In the genomic region with DNA sequence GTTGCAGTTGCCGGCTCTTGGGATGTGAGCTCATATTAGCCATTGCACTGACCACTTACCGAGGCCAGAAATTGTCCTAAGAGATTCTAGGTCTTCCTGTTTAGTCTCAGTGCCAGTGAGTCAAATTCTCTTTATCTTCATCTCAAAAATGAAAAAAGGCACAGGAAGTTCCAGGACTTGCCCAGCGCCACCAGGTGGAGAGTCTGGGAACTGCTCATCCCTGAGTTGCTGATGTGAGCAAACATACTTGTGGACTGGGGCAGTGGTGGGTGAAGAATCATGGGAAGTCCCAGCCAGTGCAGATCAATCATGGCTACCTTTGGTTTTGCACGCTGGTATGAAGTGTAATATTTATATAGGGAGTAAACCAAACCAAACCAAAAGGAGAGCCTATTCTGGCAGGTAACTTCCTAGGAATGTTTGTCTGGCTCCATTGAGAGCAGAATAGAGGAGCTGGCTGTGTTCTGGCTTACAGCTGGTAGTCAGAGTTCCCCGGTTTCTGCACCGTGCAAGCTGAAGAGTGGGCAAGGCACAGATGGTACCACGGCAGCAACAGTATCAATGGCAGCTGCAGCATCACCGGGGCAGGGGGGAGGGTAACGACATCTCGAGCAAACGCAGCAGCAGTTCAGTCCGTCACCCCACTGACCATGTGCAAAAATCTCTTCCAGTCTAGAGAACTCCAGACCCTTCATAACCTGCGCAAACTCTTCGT, we compare ENCODE assay signal across 9 mouse cellular contexts. TPM values are rescaled to one million over a fixed set of nuclear protein-coding genes. Genes with fewer than 3 reads are reported as not detected.
DNase-seq lines count a peak whose midpoint lies in the region; ATAC-seq lines count a peak whose summit lies in the region.
"Had no signal": no experiment of that assay in that cellular context is flagged by ENCODE, and none has a peak within 500 bp of the region (broad histone marks: within the 10 kb centered on the region; RNA-seq: fewer than 3 reads in every experiment).

No protein-coding gene starts in this region.

- H3K4me1 ChIP-seq in intestine, embryonic 14.5 days (replicated peaks; ENCODE audit: control insufficient read depth, insufficient read depth, low read length) = peaks cover 16% of the 10 kb centered on the region
- peaks cover 4% of the 10 kb centered on the region for H3K4me1 ChIP-seq in intestine, embryonic 16.5 days (ENCODE audit: control insufficient read depth, insufficient read depth, low read length)

- H3K9me3 ChIP-seq in intestine, embryonic 14.5 days (ENCODE audit: control insufficient read depth, low read length) = no peaks in the 10 kb centered on the region
- no peaks in the 10 kb centered on the region for H3K9me3 ChIP-seq in intestine, embryonic 16.5 days (ENCODE audit: control insufficient read depth, low read length)
- H3K9me3 ChIP-seq: embryonic facial prominence, embryonic 13.5 days had no signal

- no peaks in the 10 kb centered on the region for H3K27me3 ChIP-seq in intestine, embryonic 14.5 days (replicated peaks; ENCODE audit: control insufficient read depth, insufficient read depth, low read length)
- H3K27me3 ChIP-seq in intestine, embryonic 16.5 days (replicated peaks; ENCODE audit: control insufficient read depth, insufficient read depth, low read length) = no peaks in the 10 kb centered on the region
- H3K27me3 ChIP-seq: embryonic facial prominence, embryonic 13.5 days had no signal

- ATAC-seq in intestine, embryonic 14.5 days (replicated peaks; ENCODE audit: low FRiP score, low TSS enrichment, low read depth) = no peak
- ATAC-seq in intestine, embryonic 16.5 days = no peak
- no peak for ATAC-seq in erythroblast, adult 5-6 weeks (replicated peaks; ENCODE audit: low FRiP score, poor library complexity, severe bottlenecking)

- peak; percentile 68 for DNase-seq in intestine, embryonic 14.5 days (ENCODE audit: low spot score)
- DNase-seq in urinary bladder, postnatal 14 days (ENCODE audit: low spot score) = peak; percentile 24
- no peak for DNase-seq in urinary bladder, postnatal 25 days (ENCODE audit: low spot score)
- peak; percentile 62 to 76 for DNase-seq in cerebellum, postnatal 25 days
- DNase-seq in lung, postnatal 4 days = peak; percentile 32 to 42
- no peak for DNase-seq in Muller cell, postnatal 12 days (ENCODE audit: inconsistent ontology term)

- H3K27ac ChIP-seq in intestine, embryonic 14.5 days (ENCODE audit: low read depth) = no peak overlapping the region
- H3K27ac ChIP-seq in intestine, embryonic 16.5 days (ENCODE audit: low read length) = no peak overlapping the region
- H3K27ac ChIP-seq: embryonic facial prominence, embryonic 13.5 days had no signal

- no peak overlapping the region for H3K9ac ChIP-seq in intestine, embryonic 14.5 days (ENCODE audit: low read length)
- no peak overlapping the region for H3K9ac ChIP-seq in intestine, embryonic 16.5 days (ENCODE audit: low read depth, low read length)
- H3K9ac ChIP-seq: embryonic facial prominence, embryonic 13.5 days had no signal

- H3K4me2 ChIP-seq in intestine, embryonic 14.5 days (ENCODE audit: low read length) = no peak overlapping the region
- H3K4me2 ChIP-seq in intestine, embryonic 16.5 days (ENCODE audit: low read depth, low read length) = no peak overlapping the region
- H3K4me2 ChIP-seq: embryonic facial prominence, embryonic 13.5 days had no signal

- 72% methylated on average over 14 of the region's 14 CpGs for WGBS in intestine, embryonic 14.5 days
- WGBS in intestine, embryonic 16.5 days = 73% methylated on average over 14 of the region's 14 CpGs

- H3K36me3 ChIP-seq in intestine, embryonic 14.5 days (ENCODE audit: control insufficient read depth, insufficient read depth, low read length) = no peaks in the 10 kb centered on the region
- no peaks in the 10 kb centered on the region for H3K36me3 ChIP-seq in intestine, embryonic 16.5 days (ENCODE audit: control insufficient read depth, insufficient read depth, low read length)

- no peak overlapping the region for H3K4me3 ChIP-seq in intestine, embryonic 14.5 days (ENCODE audit: low read depth, low read length)
- H3K4me3 ChIP-seq in intestine, embryonic 16.5 days (ENCODE audit: low read length) = no peak overlapping the region
- H3K4me3 ChIP-seq: embryonic facial prominence, embryonic 13.5 days had no signal

RNA-seq across cellular contexts. Expression of a gene that starts 38.7 kb away (rescaled TPM):
- polyA plus RNA-seq in intestine, embryonic 14.5 days (2014; fragmentation: Nextera tagmentation; extraction: Ambion mirVana) = 2.7 and 3.0 TPM in 2 replicates
- 2.0 and 2.6 TPM in 2 replicates for polyA plus RNA-seq in intestine, embryonic 16.5 days (2015; fragmentation: Nextera tagmentation; extraction: Ambion mirVana)
- total RNA-seq in erythroblast, adult 5-6 weeks (2015; ENCODE audit: low replicate concordance) = not detected in 2 replicates
- not detected in 2 replicates for total RNA-seq in erythroblast, adult 5-6 weeks (2017; ENCODE audit: low replicate concordance)

Comparison
In these comparisons a context has a peak if more than half of its experiments do, and no peak if none do; other contexts are left out.
1. DNase-seq: peak in intestine, embryonic 14.5 days (single experiment), urinary bladder, postnatal 14 days (single experiment), cerebellum, postnatal 25 days (2 of 2) and lung, postnatal 4 days (2 of 2); none in urinary bladder, postnatal 25 days (single experiment) and Muller cell, postnatal 12 days (single experiment).